Mouse (Mus musculus) lung, postnatal 0 days (tissue): Measurements from ENCODE around the gene Ppdpf. TPM values are rescaled to one million over a fixed set of nuclear protein-coding genes. Genes with fewer than 3 reads are reported as not detected.

Source experiments
- ATAC-seq: fragments of 200-750 bp; cut with Nextera tagmentation; 2 replicates; pipeline ENCODE4 v1.8.0; 2017; ENCODE audit warnings: moderate library complexity
- DNase-seq: peaks from one replicate; pipeline ENCODE4 v3.0.0-alpha.2; 2016; ENCODE audit warnings: low spot score
- H3K27ac ChIP-seq: fragments of 300-500 bp; sonication (generic); 2 replicates; pipeline ENCODE4 v1.5.1; 2014; ENCODE audit warnings: antibody characterized with exemption, mild to moderate bottlenecking, low read length, mixed read lengths
- H3K27me3 ChIP-seq: fragments of 300-500 bp; sonication (generic); replicated peaks from 2 replicates; pipeline ENCODE4 v1.6.1; 2014; ENCODE audit warnings: low read length, mixed read lengths; ENCODE audit not compliant: insufficient read depth
- H3K36me3 ChIP-seq: fragments of 300-500 bp; sonication (generic); 2 replicates; pipeline ENCODE4 v1.6.1; 2014; ENCODE audit warnings: low read length, mixed read lengths; ENCODE audit not compliant: insufficient read depth
- H3K4me1 ChIP-seq: fragments of 300-500 bp; sonication (generic); 2 replicates; pipeline ENCODE4 v1.6.1; 2014; ENCODE audit warnings: antibody characterized with exemption, low read depth, low read length, mixed read lengths; ENCODE audit not compliant: insufficient read depth
- H3K4me2 ChIP-seq: fragments of 300-500 bp; sonication (generic); replicated peaks from 2 replicates; pipeline ENCODE4 v1.6.1; 2014; ENCODE audit warnings: low read depth, mild to moderate bottlenecking, low read length, moderate library complexity, mixed read lengths
- H3K4me3 ChIP-seq: fragments of 300-500 bp; sonication (generic); 2 replicates; pipeline ENCODE4 v1.5.1; 2014; ENCODE audit warnings: low read depth, low read length
- H3K9ac ChIP-seq: fragments of 300-500 bp; sonication (generic); replicated peaks from 2 replicates; pipeline ENCODE4 v1.6.1; 2014; ENCODE audit warnings: low read depth, mild to moderate bottlenecking
- H3K9me3 ChIP-seq: fragments of 300-500 bp; sonication (generic); 2 replicates; pipeline ENCODE4 v1.6.1; 2016; ENCODE audit warnings: low read length, mixed read lengths
- CTCF ChIP-seq: IDR thresholded peaks from 2 replicates; pipeline ENCODE4 v1.5.1; 2016; ENCODE audit warnings: antibody characterized with exemption, mild to moderate bottlenecking
- EP300 ChIP-seq: IDR thresholded peaks from 2 replicates; pipeline ENCODE4 v1.6.1; 2016; ENCODE audit warnings: antibody characterized with exemption, mild to moderate bottlenecking, control low read depth
- WGBS: fragments of 180-500 bp; shearing (Covaris S2); extraction: QIAGEN DNeasy Blood & Tissue Kit; methylation state at CpG from one replicate; pipeline ENCODE4 v1.1.7; 2014; 5-methylcytosine and 5-hydroxymethylcytosine counted together
- polyA plus RNA-seq: library from polyadenylated mRNA; unstranded; fragments of >200 nt; fragmentation: Nextera tagmentation; extraction: Ambion mirVana; gene quantifications from 2 replicates; pipeline ENCODE4 v1.2.1, GENCODE M21; 2015

Gene Ppdpf
- polyA plus RNA-seq, 1 experiment from 2014 or later = 261 TPM

DNA sequence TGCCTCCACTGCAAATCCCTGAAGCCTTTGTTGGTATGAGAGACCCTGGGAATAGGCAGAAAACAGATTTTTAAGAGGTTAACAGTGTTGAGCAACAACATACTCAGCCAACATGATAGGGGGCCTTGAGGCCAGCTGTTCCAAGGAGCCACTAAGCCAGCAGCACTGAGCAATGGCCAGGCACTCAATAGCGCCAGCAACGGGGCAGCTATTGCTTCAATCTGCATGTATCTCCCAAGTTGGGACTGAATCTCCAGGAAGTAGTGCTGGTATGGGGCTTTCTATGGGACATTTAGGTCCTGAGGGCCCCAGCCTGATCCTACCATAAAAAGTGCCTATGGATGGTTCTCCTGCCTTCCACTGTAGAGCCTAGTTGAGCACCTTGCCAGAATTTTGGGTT is 28.6 kb upstream of the Ppdpf start:
- Histone ChIP-seq H3K9me3 (no peaks in the 10 kb centered on the region), H3K27me3 (peaks cover 15% of the 10 kb centered on the region; the same call in 1 of the 2 replicates), H3K4me2 (no peak overlapping the region), H3K27ac (no peak overlapping the region), H3K9ac (no peak overlapping the region), H3K36me3 (no peaks in the 10 kb centered on the region), H3K4me1 (no peaks in the 10 kb centered on the region), H3K4me3 (no peak overlapping the region)
- TF ChIP-seq EP300 = no peak
- TF ChIP-seq CTCF = no peak
- 85% methylated on average over 2 of the region's 2 CpGs for WGBS
- DNase-seq (no peak), ATAC-seq (no peak)

DNA sequence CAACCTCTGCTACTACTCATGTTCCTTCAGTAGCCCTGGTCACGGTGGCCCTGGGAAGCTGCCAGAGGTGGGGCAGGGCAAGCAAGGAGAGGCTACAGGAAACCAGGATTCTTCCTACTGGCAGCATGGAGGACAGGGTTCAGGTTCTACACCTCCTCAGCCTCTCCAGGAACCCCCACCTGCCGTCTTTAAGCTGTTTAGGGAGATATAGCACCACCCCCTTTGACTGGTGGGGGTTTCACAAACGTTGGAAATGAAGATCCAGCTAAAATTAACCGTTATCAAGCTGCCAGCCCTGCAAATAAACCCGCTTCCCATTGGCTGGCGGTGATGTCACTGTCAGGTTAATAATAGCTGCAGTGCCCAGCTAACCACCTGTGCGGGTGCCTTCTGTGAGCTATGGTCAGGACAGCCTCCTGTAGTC is 27.9 kb upstream of the Ppdpf start:
- Histone ChIP-seq H3K4me3 (no peak overlapping the region), H3K9ac (no peak overlapping the region), H3K9me3 (no peaks in the 10 kb centered on the region), H3K27me3 (peaks cover 15% of the 10 kb centered on the region; the same call in 1 of the 2 replicates), H3K4me1 (no peaks in the 10 kb centered on the region), H3K4me2 (no peak overlapping the region), H3K36me3 (no peaks in the 10 kb centered on the region), H3K27ac (no peak overlapping the region)
- DNase-seq (no peak), ATAC-seq (no peak)
- TF ChIP-seq CTCF (no peak), EP300 (no peak)
- 48% methylated on average over 7 of the region's 7 CpGs for WGBS

DNA sequence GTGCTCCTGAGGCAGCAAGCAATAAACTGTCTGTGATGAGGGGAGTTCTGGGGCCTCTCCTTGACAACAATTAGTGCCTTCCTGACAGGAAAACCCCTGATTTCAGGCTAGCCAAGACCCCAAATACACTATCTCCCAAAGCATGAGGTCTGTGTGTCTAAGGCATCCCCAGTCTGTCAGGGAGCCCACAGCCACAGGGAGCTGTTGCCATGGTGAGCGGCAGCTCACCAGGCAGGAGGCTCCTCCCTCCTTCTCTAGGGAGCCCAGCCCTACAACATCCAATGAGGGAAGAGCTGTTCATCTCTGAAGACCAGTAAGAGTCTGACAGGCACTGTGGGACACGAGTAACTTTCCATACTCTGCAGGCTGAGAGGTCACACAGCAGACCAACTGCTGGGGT is 27.3 kb upstream of the Ppdpf start:
- WGBS = 3% methylated on average over 2 of the region's 2 CpGs
- H3K36me3 ChIP-seq = no peaks in the 10 kb centered on the region
- H3K4me3 ChIP-seq = no peak overlapping the region
- TF ChIP-seq CTCF (no peak), EP300 (no peak)
- H3K9me3 ChIP-seq = no peaks in the 10 kb centered on the region
- no peak for DNase-seq
- H3K27me3 ChIP-seq = peaks cover 15% of the 10 kb centered on the region; the same call in 1 of the 2 replicates
- no peak overlapping the region for H3K9ac ChIP-seq
- no peak overlapping the region for H3K4me2 ChIP-seq
- ATAC-seq = no peak
- no peak overlapping the region for H3K27ac ChIP-seq
- H3K4me1 ChIP-seq = no peaks in the 10 kb centered on the region

DNA sequence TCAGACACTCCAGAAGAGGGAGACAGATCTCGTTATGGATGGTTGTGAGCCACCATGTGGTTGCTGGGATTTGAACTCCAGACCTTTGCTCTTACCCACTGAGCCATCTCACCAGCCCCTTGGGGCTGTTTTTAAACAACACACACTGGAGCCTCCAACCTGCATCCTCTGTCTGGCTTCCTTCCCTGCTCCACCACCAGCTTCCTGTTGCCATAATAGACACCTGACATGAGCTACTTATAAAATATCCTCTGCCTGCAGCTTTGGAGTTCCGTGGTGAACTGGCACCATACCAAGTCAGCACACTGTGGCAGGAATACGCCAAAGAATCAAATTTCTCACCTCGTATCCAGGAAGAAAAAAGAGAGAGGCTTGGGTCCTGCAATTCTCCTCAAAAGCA is 26.2 kb upstream of the Ppdpf start:
- Histone ChIP-seq H3K4me3 (no peak overlapping the region), H3K4me1 (no peaks in the 10 kb centered on the region), H3K4me2 (no peak overlapping the region), H3K9ac (no peak overlapping the region), H3K36me3 (no peaks in the 10 kb centered on the region), H3K9me3 (no peaks in the 10 kb centered on the region), H3K27ac (no peak overlapping the region), H3K27me3 (peaks cover 12% of the 10 kb centered on the region; the same call in 1 of the 2 replicates)
- WGBS = 45% methylated on average over 4 of the region's 4 CpGs
- ATAC-seq (no peak), DNase-seq (no peak)
- no peak for TF ChIP-seq CTCF
- no peak for TF ChIP-seq EP300

DNA sequence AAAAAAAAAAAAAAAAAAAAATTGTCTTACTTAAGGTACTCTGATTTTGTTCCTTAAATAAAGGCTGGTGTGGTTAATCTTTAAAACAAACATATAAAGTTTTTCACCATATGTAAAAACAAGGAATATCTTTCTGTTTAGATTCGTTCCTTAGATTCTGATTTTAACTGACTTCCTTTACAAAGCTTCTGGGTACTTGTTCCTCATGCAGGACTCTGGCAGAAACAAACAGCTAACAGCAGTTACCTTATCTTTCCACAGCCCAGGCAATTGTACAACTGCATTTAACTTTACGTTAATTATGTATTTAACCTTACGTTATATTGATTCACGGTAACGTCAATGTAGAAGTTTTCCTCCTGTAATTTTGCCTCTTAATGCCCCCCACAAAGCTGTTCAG is 20.6 kb upstream of the Ppdpf start:
- H3K36me3 ChIP-seq = no peaks in the 10 kb centered on the region
- H3K4me2 ChIP-seq = no peak overlapping the region
- H3K4me3 ChIP-seq = no peak overlapping the region
- TF ChIP-seq CTCF (no peak), EP300 (no peak)
- ATAC-seq (no peak), DNase-seq (no peak)
- 82% methylated on average over 5 of the region's 5 CpGs for WGBS
- H3K27me3 ChIP-seq = no peaks in the 10 kb centered on the region
- H3K4me1 ChIP-seq = no peaks in the 10 kb centered on the region
- no peak overlapping the region for H3K27ac ChIP-seq
- H3K9me3 ChIP-seq = no peaks in the 10 kb centered on the region
- no peak overlapping the region for H3K9ac ChIP-seq

DNA sequence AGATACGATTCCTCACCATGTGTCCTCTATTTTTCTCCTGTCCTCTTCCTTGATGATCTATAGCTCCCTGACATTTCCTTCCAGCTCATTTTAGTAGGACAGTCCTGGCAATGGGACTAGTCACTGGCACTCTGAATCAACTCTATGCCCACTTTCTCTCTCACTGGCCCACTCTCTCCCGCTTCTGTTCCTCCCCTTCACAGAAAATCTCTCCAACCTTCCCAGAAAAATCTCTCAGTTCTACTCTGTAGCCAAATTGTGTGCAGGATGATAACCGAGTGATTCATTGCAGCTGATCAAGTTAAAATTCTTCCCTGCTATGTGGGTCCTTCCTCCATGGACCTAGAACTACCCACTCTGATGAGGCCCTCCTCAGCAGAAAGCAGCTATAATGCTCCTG is 12.4 kb upstream of the Ppdpf start:
- Histone ChIP-seq H3K36me3 (no peaks in the 10 kb centered on the region), H3K9ac (no peak overlapping the region), H3K4me1 (no peaks in the 10 kb centered on the region), H3K9me3 (no peaks in the 10 kb centered on the region), H3K27me3 (no peaks in the 10 kb centered on the region), H3K4me3 (no peak overlapping the region), H3K4me2 (no peak overlapping the region), H3K27ac (no peak overlapping the region)
- ATAC-seq = no peak
- WGBS = 88% methylated on average over 3 of the region's 3 CpGs
- no peak for TF ChIP-seq CTCF
- no peak for TF ChIP-seq EP300
- no peak for DNase-seq

DNA sequence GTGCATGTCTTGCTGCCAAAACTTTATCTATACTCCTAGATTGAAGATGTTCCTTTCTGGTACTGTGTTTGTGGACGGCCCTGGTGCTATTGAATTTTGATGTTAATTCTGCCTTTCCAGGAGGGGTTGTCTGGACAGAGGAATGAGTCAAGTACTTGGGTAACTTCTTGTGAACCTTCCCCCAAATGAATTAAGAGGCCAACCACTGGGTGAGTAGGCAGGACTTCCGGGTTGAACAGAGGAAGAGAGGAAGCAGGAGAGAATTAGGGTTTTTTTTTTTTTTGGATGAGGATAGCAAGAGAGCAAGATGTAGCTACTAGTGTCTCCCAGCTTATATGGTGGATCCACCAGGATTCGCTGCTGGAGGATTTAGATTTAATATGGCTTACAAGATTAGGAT is 9.0 kb upstream of the Ppdpf start:
- Histone ChIP-seq H3K4me3 (no peak overlapping the region), H3K4me1 (no peaks in the 10 kb centered on the region), H3K4me2 (no peak overlapping the region), H3K27ac (no peak overlapping the region), H3K36me3 (no peaks in the 10 kb centered on the region), H3K9me3 (no peaks in the 10 kb centered on the region), H3K9ac (no peak overlapping the region), H3K27me3 (no peaks in the 10 kb centered on the region)
- TF ChIP-seq CTCF (no peak), EP300 (no peak)
- ATAC-seq (no peak), DNase-seq (no peak)
- 68% methylated on average over 3 of the region's 3 CpGs for WGBS
